Mouse (Mus musculus) hindbrain, embryonic 15.5 days (tissue): Measurements from ENCODE around the gene Smim17. TPM values are rescaled to one million over a fixed set of nuclear protein-coding genes. Genes with fewer than 3 reads are reported as not detected.
"Not testable (repeated sequence)": the region's sequence is repeated elsewhere in the genome, so short reads cannot be mapped to it uniquely, and the experiment has no call there.

Experiments
- ATAC-seq: fragments of 200-750 bp; cut with Nextera tagmentation; 2 replicates; pipeline ENCODE4 v1.8.0; 2017; ENCODE audit warnings: low read depth, moderate number of reproducible peaks, moderate TSS enrichment; ENCODE audit not compliant: low FRiP score
- H3K27ac ChIP-seq: fragments of 300-500 bp; sonication (generic); replicated peaks from 2 replicates; pipeline ENCODE4 v1.5.1; 2015; ENCODE audit warnings: mild to moderate bottlenecking, inconsistent platforms
- H3K27me3 ChIP-seq: fragments of 300-500 bp; sonication (generic); 2 replicates; pipeline ENCODE4 v1.6.1; 2015; ENCODE audit warnings: control low read depth, inconsistent platforms
- H3K36me3 ChIP-seq: fragments of 300-500 bp; sonication (generic); 2 replicates; pipeline ENCODE4 v1.6.1; 2015; ENCODE audit warnings: control low read depth, inconsistent platforms
- H3K4me1 ChIP-seq: fragments of 300-500 bp; sonication (generic); replicated peaks from 2 replicates; pipeline ENCODE4 v1.6.1; 2015; ENCODE audit warnings: control low read depth, inconsistent platforms
- H3K4me2 ChIP-seq: fragments of 300-500 bp; sonication (generic); 2 replicates; pipeline ENCODE4 v1.6.1; 2015; ENCODE audit warnings: moderate library complexity, mild to moderate bottlenecking, inconsistent platforms
- H3K4me3 ChIP-seq: fragments of 300-500 bp; sonication (generic); 2 replicates; pipeline ENCODE4 v1.5.1; 2015; ENCODE audit warnings: mild to moderate bottlenecking, inconsistent platforms
- H3K9ac ChIP-seq: fragments of 300-500 bp; sonication (generic); 2 replicates; pipeline ENCODE4 v1.6.1; 2015; ENCODE audit warnings: inconsistent platforms
- H3K9me3 ChIP-seq: fragments of 300-500 bp; sonication (generic); 2 replicates; pipeline ENCODE4 v1.6.1; 2016; ENCODE audit warnings: control low read depth, inconsistent platforms
- WGBS: fragments of 180-500 bp; shearing (Covaris S2); methylation state at CpG from one replicate; pipeline ENCODE4 v1.1.7; 2015; 5-methylcytosine and 5-hydroxymethylcytosine counted together
- polyA plus RNA-seq: library from polyadenylated mRNA; unstranded; fragments of >200 nt; fragmentation: Nextera tagmentation; extraction: Ambion mirVana; gene quantifications from 2 replicates; pipeline ENCODE4 v1.2.1, GENCODE M21; 2015

The Smim17 gene
- polyA plus RNA-seq, 1 experiment from 2014 or later = 7.0 TPM

DNA sequence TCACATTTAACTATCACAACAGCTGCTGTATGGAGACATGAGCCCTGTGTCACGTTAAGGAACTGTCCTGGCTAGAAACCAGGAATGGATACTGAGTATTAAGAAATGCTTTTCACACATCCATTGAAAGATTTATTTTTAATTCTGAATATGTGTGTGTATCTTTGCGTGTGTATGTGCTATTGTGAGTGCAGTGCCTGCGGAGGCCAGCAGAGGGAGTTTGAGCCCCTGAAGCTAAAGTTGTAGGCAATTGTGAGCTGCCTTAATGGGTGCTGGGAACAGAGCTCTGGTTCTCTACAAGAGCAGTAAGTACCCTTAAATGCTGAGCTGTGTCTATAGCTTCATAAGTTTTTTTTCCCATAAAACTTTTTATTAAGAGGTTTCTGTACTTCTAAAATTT is 30.9 kb downstream of the Smim17 start:
- H3K4me2 ChIP-seq = no peak overlapping the region
- 94% methylated on average over 3 of the region's 3 CpGs for WGBS
- no peak overlapping the region for H3K27ac ChIP-seq
- no peak overlapping the region for H3K4me3 ChIP-seq
- H3K9me3 ChIP-seq = no peaks in the 10 kb centered on the region
- no peak for ATAC-seq
- H3K4me1 ChIP-seq = peaks cover 6% of the 10 kb centered on the region; the same call in 1 of the 2 replicates
- peaks cover 13% of the 10 kb centered on the region for H3K36me3 ChIP-seq
- no peaks in the 10 kb centered on the region for H3K27me3 ChIP-seq
- H3K9ac ChIP-seq = no peak overlapping the region

DNA sequence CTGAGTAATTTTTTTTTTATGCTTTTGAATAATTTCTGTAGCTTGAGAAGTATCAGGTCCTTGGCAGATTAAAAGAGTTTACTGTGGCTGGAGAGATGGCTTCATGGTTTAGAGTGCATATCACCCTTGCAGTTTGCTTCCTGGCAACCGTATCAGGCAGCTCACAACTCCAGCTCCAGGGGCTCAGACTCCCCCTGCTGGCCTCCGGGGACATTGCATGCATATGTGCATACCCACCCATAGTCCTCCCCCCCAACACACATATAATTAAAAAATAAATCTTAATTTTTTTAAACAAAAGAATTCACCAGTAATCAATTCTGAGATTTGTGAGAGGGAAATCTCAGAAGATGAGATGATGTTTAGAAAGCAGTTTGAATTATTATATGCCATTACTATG is 31.8 kb downstream of the Smim17 start:
- H3K36me3 ChIP-seq = peaks cover 13% of the 10 kb centered on the region
- peaks cover 13% of the 10 kb centered on the region for H3K4me1 ChIP-seq
- no peaks in the 10 kb centered on the region for H3K27me3 ChIP-seq
- H3K27ac ChIP-seq = no peak overlapping the region
- no peak for ATAC-seq
- H3K4me2 ChIP-seq = no peak overlapping the region
- H3K4me3 ChIP-seq = no peak overlapping the region
- no peak overlapping the region for H3K9ac ChIP-seq
- 41% methylated on average over 2 of the region's 2 CpGs for WGBS
- H3K9me3 ChIP-seq = no peaks in the 10 kb centered on the region

DNA sequence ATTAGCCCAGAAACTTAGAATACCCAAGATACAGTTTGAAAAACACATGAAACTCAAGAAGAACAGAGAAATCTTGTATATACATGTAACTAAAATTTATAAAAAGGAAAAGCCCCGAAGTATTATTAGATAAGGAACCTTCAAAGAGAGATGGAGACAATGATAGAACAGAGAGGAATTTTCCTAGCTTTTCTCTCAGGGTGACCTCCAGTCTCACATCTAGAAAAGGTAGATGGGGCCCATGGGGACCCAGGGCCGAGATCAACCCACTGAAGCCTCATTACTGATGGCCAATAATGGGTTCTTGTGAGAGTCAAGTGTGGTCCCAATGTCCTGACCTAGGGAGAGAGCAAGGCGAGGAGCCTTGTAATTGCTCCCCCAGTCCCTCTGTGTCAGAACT is 39.9 kb downstream of the Smim17 start, which contains the start of gene Olfr1344:
Olfr1344 (plus strand) TSS at position 301 of the 400 bp plus-strand sequence.
- 90% methylated on average over 3 of the region's 3 CpGs for WGBS
- no peak within 1 kb of the TSS for H3K27ac ChIP-seq

DNA sequence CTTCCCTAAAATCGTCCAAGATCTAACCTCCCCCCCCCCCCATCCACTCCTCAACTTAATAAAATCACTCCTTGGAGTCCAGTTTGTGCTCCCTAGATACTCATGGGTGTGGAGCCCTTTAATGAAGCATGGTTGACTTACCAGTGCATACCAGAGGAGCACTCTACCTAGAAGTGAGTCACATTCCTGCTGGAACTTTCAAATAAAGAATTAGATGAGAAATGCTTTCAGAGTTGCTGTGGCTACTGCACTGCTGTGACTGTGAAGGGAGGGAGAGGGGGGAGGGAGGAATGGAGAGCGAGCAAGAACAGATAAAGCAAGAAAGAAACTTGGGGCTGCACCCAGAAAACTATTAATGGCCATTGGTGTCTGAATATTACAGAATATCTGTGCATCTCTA is 42.7 kb downstream of the Smim17 start:
- Histone ChIP-seq H3K9ac (no peak overlapping the region), H3K4me2 (no peak overlapping the region), H3K4me3 (no peak overlapping the region), H3K36me3 (no peaks in the 10 kb centered on the region), H3K27me3 (no peaks in the 10 kb centered on the region), H3K4me1 (no peaks in the 10 kb centered on the region), H3K9me3 (no peaks in the 10 kb centered on the region), H3K27ac (no peak overlapping the region)
- no peak for ATAC-seq
- 51% methylated on average over 2 of the region's 2 CpGs for WGBS

More for the DNA sequence above, 39.9 kb downstream of the Smim17 start, which contains the start of gene Olfr1344:
- H3K4me1 ChIP-seq = peaks cover 18% of the 10 kb centered on the region
- H3K27me3 ChIP-seq = no peaks in the 10 kb centered on the region
- H3K4me3 ChIP-seq = no peak within 1 kb of the TSS
- ATAC-seq = no peak
- H3K9ac ChIP-seq = no peak within 1 kb of the TSS
- H3K4me2 ChIP-seq = no peak within 1 kb of the TSS
- H3K9me3 ChIP-seq = no peaks in the 10 kb centered on the region
- H3K36me3 ChIP-seq = no peaks in the 10 kb centered on the region

DNA sequence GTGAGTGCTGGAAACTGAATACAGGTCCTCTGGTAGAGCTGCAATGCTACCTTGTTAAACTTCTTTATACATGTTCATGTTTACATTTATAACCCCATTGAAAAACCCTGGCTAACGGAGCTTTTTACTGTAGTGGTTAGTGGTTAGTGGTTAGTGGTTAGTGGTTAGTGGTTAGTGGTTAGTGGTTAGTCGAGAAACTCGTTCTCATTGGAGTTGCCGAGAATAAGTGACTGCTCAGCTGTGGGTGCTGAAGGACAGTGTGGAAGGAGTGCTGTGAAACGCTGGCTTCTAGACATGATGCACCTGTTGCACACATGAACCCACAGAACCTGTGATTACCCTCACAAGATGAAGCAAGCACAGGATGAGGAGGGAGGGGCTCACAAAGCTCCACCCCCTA is 49.3 kb downstream of the Smim17 start:
- ATAC-seq = no peak

DNA sequence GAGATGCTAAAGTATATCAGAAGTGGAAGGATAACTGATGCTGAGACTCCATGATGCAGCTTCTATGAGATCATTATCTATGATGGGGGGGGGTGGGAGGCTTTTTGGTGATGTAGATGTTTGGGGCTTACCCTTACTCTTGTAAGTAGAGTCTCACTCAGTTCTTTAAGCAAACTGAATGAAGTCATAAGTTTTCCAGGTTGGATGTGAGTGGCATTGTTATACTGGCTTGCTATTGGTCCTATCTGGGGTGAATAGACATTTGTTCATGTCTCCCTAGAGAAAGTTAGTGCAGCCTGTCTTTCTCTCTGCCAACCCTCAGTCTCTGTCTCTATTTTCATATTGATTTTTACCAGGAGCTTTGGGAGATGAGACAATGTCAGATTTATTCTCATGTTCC is 57.4 kb downstream of the Smim17 start, which contains the start of gene Olfr1336:
Olfr1336 (plus strand) TSS at position 301 of the 400 bp plus-strand sequence.
- Histone ChIP-seq H3K4me3 (no peak within 1 kb of the TSS), H3K36me3 (no peaks in the 10 kb centered on the region), H3K9ac (no peak within 1 kb of the TSS), H3K27me3 (no peaks in the 10 kb centered on the region), H3K4me2 (no peak within 1 kb of the TSS), H3K9me3 (no peaks in the 10 kb centered on the region), H3K4me1 (no peaks in the 10 kb centered on the region), H3K27ac (no peak within 1 kb of the TSS)
- ATAC-seq = no peak

More for the DNA sequence above, 49.3 kb downstream of the Smim17 start:
- WGBS = 88% methylated on average over 5 of the region's 5 CpGs
- Histone ChIP-seq H3K27ac (no peak overlapping the region), H3K4me1 (no peaks in the 10 kb centered on the region), H3K36me3 (no peaks in the 10 kb centered on the region), H3K27me3 (no peaks in the 10 kb centered on the region), H3K4me3 (no peak overlapping the region), H3K9ac (no peak overlapping the region), H3K4me2 (no peak overlapping the region), H3K9me3 (no peaks in the 10 kb centered on the region)

DNA sequence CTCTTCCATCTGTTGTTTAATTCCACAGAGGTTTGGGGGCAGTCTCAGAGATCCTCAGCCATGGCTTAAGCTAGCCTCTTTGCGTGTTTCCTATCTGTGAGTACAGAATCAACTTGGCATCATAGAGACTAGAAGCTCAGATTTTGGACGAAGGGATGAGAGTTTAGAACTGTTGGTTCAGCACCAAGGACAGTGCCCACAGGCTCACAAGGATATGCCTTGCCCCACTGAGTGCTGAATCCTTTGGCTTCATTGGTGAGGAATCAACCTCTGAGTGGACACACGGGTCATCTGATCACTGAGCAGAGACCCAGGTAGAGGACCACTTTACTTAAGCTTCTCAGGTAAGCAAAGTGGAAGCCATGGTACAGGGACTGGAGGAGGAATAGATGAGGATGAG is 57.9 kb downstream of the Smim17 start:
- H3K27ac ChIP-seq = no peak overlapping the region
- H3K9ac ChIP-seq = no peak overlapping the region
- H3K36me3 ChIP-seq = no peaks in the 10 kb centered on the region
- WGBS = 35% methylated on average over 3 of the region's 3 CpGs
- no peaks in the 10 kb centered on the region for H3K4me1 ChIP-seq
- ATAC-seq = no peak
- no peaks in the 10 kb centered on the region for H3K27me3 ChIP-seq
- no peaks in the 10 kb centered on the region for H3K9me3 ChIP-seq
- no peak overlapping the region for H3K4me2 ChIP-seq
- no peak overlapping the region for H3K4me3 ChIP-seq

DNA sequence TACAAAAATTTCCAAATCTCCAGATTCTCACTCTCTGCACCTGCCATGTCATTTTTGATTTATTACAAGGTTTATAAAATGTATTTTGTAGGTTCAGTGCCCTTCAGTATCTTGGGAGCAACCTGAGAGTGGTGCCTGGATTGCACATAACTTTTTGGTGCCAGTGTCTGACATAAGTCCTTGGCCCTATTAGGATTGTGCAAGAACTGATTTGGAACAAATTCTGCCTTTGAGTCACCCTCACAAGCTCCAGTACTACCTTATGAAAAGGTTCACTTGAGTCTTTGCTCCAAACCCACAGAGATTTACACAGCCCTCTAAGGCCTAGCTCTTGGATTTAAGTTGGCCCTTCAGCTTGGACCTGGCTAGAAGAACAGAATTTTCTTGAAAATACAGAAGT is 68.4 kb downstream of the Smim17 start, which contains the start of gene Olfr1346:
Olfr1346 (plus strand) TSS at position 151 of the 400 bp plus-strand sequence.
- Histone ChIP-seq H3K36me3 (no peaks in the 10 kb centered on the region), H3K9ac (no peak within 1 kb of the TSS), H3K27ac (no peak within 1 kb of the TSS), H3K4me1 (no peaks in the 10 kb centered on the region), H3K4me2 (no peak within 1 kb of the TSS), H3K9me3 (no peaks in the 10 kb centered on the region), H3K27me3 (no peaks in the 10 kb centered on the region), H3K4me3 (no peak within 1 kb of the TSS)
- ATAC-seq = no peak

DNA sequence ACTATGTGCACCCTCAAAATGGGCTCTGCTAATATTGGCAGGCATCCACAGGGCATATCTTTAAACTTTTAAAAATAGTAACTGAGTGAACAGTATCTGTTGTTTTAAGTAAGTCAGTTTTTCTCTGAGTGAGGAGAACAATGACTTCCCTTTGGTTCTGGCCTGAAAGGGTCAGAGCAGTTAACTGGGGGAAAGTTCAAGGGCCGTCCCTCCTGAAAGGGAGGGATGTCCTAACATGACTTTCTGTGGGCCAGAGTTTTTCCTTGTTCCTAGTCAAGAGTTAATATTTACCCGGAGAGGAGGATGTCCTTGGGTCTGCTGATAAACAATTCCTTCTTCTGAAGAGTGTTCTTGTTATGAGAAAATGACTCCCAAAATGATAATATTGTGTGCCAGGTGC is 79.1 kb downstream of the Smim17 start:
- 75% methylated on average over 2 of the region's 2 CpGs for WGBS
- H3K27me3 ChIP-seq = not testable (repeated sequence)

More for the DNA sequence above, 79.1 kb downstream of the Smim17 start:
- H3K9ac ChIP-seq, H3K9me3 ChIP-seq, H3K4me2 ChIP-seq, H3K27ac ChIP-seq, H3K4me3 ChIP-seq, H3K4me1 ChIP-seq, H3K36me3 ChIP-seq, ATAC-seq: not testable (repeated sequence)

Other genes starting within 250 kb of the Smim17 start
- gene Zfp787, start 242.7 kb upstream of the Smim17 start, polyA plus RNA-seq = 24.8 and 27.4 TPM in 2 replicates
- gene Zfp444, start 226.5 kb upstream of the Smim17 start, polyA plus RNA-seq = 87.8 and 90.1 TPM in 2 replicates
- not detected in 2 replicates for gene Galp, start 201.6 kb upstream of the Smim17 start, polyA plus RNA-seq
- gene Zscan5b, start 176.4 kb upstream of the Smim17 start, polyA plus RNA-seq = not detected in 2 replicates
- gene Epp13, start 146.0 kb upstream of the Smim17 start, polyA plus RNA-seq = 0.23 and 0.41 TPM in 2 replicates
- gene Zfp667, start 112.1 kb upstream of the Smim17 start, polyA plus RNA-seq = 16.3 and 17.6 TPM in 2 replicates
- 13.6 and 14.7 TPM in 2 replicates for gene Zfp583, start 67.4 kb upstream of the Smim17 start, polyA plus RNA-seq
- gene Gm3854, start 55.0 kb upstream of the Smim17 start, polyA plus RNA-seq = 8.1 and 8.5 TPM in 2 replicates
- 3.5 and 4.9 TPM in 2 replicates for gene Zfp78, start 35.4 kb upstream of the Smim17 start, polyA plus RNA-seq
- gene Zfp28, start 15.4 kb upstream of the Smim17 start, polyA plus RNA-seq = 13.8 and 14.2 TPM in 2 replicates
- gene Gm20715, start 11.6 kb downstream of the Smim17 start, polyA plus RNA-seq = 0.05 TPM in 1 of 2 replicates, not detected in the other
- gene Olfr1344, start 40.0 kb downstream of the Smim17 start, polyA plus RNA-seq = 0.14 and 0.18 TPM in 2 replicates
- not detected in 2 replicates for gene Olfr1336, start 57.5 kb downstream of the Smim17 start, polyA plus RNA-seq
- gene Olfr1346, start 68.4 kb downstream of the Smim17 start, polyA plus RNA-seq = not detected in 2 replicates
- not detected in 2 replicates for gene Olfr5, start 88.2 kb downstream of the Smim17 start, polyA plus RNA-seq
- gene Olfr1347, start 101.0 kb downstream of the Smim17 start, polyA plus RNA-seq = not detected in 2 replicates
- gene Olfr1348, start 110.0 kb downstream of the Smim17 start, polyA plus RNA-seq = not detected in 2 replicates
- not detected in 2 replicates for gene Olfr1349, start 124.2 kb downstream of the Smim17 start, polyA plus RNA-seq
- gene Olfr1350, start 166.1 kb downstream of the Smim17 start, polyA plus RNA-seq = not detected in 2 replicates